Mouse (Mus musculus) inflammation-experienced regulatory T-cells, adult 6 months (primary cell): ENCODE measurements around the gene Lama5. TPM values are rescaled to one million over a fixed set of nuclear protein-coding genes. Genes with fewer than 3 reads are reported as not detected.
"Not testable (repeated sequence)": the region's sequence is repeated elsewhere in the genome, so short reads cannot be mapped to it uniquely, and the experiment has no call there.

Source experiments
- ATAC-seq: one replicate; pipeline ENCODE4 v1.8.0; 2017
- polyA plus RNA-seq, 3 experiments: library from polyadenylated mRNA; unstranded; fragments of 100-300 nt; shearing (Covaris generic); gene quantifications; one replicate each; pipeline ENCODE4 v1.2.1; 2017

Lama5 gene
- polyA plus RNA-seq = under 1 TPM in 2 of 3 experiments, not detected in 1; 0.33 to 0.40 TPM

DNA sequence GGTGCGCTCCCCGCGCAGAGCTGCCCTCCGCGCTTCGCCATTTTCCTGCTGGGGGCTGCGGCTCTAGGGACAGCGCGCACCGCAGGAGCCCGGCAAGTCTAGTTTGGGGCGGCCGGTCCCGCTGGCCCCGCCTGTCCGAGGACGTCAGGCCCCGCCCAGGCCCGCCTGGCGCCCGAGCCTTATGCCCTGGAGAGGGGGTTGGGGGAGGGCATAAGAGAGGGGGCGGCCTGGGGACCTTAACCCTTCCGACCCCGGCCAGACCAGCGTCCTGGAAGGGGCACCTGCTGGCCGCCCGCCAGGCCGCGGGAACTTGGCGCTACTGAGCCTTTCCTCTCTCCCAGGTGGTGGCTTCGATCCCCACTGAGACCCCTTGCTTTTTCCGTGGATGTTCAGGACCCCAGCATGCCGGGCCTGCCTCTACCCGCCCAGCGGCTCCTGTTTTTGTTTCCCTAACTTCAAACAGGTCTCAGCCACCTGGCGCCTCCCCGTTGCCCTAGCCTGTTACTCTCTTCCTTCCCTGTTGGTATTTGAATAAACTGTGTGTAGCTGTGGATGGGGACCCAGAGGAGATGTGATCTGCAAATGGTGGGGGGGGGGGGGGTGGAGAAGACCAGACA, at the start of gene Lama5:
Gene Lama5, minus strand, starts transcription at position 98 of the 617 bp plus-strand sequence.
- ATAC-seq = peak; percentile 43

DNA sequence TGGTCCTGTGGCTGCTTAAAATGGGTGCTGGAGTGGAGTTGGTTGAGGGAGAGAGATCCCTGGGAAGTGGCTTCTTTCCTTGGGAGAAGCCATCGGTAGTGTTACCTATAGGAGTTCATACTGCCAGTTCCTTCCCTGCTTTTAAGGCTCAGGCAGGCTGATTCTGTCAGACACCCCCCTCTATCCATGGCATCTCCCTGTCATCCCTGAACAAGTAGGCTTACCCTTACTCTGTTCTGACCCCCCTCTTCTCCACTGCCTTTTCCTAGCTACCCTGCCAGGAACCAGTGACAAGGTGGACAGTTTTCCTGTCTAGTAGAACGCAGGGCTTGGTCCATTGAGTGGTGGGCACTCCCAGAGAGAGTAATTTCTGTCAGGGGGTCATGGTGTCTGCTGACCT, 48.9 kb upstream of the Lama5 start:
- ATAC-seq = no peak

DNA sequence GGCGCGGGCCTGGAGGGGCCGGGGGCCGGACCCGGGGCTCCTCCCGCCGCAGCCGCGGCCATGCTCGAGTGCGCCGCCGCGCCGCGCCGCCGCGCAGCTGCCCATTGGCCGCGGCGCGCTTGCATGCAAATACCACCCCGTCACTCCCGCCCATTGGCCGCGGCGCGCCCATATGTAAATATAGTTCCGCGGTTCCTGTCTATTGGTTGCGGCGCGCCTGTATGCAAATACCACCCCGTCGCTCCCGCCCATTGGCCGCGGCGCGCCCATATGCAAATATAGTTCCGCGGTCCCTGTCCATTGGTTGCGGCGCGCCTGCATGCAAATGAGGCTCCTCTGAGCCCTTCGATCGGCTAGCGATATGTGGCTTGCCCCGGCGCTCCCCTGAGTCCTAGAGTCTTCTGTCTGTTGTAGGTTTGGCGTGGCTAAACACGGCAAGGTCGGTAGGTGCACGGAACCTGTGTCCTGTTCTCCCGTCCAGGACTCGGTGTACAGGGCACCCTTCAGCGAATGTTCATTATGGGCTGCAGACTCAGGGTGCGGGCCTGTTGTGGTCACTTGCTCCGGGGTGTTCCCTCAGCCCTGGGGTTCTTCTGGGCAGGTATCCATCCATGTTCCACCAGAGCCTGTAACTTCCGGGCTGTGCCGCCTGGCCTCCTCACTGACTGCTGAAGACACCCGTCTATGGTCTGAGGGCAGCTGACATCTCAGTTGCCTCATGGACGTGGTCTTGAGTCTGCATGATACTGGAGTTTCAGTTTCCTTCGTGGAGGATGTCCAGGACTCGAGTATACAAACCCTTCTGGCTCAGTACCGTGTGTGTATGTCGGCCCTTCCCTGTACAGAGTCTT, 48.0 kb upstream of the Lama5 start, which contains the start of gene Cables2:
Gene Cables2, minus strand, starts transcription at position 103 of the 851 bp plus-strand sequence.
- peak; percentile 90 for ATAC-seq

DNA sequence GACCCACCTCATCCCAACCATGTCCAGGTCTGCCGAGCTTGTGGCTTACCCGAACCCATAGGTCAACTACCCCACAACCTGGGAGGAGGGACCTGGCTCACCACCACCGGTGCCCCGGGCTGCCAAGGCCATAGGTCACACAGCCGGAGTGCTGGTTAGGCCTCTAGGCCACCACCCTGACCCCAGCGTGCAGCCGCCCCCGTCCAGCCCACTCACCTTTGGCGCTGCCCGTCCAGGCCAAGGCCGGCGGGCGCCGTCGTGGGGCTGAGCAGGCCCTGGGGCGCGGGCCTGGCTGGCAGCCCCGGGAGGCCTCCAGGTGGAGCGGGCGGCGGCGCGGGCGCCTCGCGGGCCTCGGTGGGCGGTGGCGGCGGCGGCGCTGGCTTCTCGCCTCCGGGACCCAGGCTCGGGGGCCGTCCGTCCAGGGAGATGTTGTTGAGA, 47.2 kb upstream of the Lama5 start:
- ATAC-seq = peak; percentile 2

DNA sequence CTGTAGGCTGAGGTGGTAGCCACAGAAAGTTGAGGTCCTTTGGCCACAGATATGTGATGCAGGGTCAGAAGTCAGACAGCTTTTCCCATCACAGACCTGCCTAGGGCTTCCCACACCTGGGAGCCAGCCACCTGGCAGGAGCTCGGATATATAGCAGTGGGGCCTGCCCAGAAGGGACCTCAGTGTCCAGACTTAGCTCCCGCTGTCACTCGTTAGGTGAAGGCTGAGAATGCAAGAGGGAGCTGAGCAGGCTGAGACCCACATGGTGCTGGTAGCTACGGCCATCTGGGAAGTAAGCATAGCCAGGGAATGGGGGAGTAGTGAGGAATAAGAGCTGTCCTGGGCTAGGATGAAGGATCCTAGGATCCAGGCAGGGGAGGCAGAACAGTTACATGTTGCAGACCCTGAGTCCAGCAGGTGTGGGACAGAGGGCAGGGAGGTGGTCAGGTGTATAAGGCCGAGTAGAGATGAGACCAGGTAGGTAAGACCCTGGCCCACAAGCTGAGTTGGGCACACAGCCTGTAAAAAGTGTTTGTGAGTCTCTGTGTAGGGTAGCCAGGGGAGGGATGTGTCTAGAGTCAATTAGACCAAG, 46.2 kb upstream of the Lama5 start:
- ATAC-seq = no peak

DNA sequence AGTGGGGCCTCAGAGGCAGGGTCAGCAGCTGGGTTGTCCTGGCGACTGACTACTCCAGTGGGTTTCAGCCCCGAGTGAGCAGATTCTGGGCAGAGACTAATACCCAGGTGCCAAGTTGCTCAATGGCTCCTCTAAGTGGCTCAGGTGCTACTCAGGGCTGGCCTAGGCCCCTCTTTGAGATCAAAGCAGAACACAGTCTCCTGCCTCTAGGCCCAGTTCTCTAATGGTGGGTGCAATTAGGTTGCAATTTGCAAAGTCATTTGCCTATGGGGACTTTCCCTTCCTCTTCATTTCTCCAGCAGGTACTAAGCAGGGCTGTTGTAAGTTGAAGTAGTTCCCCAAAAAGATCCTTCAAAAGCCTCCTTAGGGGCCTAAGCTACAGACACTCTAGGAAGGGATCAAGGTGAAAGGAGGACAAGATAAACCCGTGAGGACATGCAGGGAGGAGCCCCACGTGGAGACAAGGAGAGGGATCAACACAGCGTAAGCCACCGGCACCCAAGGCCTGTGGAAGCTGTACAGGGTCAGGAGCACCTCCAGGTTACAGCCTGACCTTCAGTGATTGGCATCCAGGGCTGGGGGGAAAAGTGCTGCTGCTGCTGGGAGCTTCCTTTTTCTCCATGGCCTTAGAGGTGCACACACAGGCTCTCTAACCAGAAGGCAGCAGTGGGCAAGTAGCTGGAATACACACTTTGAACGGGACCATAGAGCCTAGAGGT, 45.0 kb upstream of the Lama5 start:
- ATAC-seq = no peak

DNA sequence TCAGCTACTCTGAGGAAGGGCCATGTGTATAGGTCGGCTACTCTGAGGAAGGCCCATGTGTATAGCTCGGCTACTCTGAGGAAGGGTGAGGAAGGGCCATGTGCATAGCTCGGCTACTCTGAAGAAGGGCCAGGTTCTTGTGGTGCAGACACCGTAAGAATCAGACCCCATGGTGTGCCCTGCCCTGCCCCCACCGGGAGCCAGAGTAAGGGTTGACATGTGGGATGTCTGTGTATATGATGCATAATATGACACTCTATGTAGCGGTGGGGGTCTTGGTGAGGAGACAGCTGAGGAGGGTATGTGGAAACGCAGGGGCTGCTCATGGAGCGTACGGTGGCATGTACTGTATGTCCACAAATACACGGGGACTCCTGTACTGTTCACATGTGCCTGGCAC, 43.7 kb upstream of the Lama5 start:
- no peak for ATAC-seq

DNA sequence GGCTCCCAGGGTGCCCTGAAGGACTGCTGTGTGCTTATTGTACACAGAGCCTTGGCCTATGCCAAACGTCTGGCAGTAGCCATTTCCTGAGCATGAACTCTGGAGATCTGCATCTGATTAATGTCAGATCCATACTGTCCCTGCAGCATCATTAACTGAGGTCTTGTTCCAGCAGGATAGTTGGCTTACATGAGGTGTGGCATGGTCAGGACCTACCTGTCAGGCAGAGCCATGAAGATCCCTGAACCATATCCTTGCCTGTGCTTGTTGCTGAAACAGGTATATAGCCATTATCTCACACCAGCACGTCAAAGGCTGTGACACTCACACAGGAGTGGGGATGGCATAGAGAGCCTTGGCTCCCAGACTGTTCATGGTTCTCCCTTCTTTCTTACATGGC, 42.3 kb upstream of the Lama5 start:
- no peak for ATAC-seq

DNA sequence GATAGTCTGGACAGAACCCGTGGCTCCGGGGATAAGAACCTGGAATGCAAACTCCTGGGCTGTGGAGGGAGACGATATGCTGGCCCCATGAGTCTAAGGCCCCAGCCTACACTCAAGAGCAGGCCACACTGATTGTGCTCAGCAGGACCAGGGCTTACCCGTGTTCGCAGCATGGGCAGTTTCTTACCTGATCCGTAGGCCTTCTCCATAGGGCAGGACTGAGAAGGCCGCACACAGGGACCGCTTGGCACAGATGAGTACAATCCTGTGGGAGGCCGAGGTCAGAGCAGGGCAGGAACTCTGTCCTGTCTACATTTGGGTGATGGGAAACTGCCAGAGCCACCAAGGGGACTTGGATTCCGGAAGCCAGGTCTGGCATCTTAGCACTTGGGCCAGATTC, 37.2 kb upstream of the Lama5 start:
- ATAC-seq = no peak

DNA sequence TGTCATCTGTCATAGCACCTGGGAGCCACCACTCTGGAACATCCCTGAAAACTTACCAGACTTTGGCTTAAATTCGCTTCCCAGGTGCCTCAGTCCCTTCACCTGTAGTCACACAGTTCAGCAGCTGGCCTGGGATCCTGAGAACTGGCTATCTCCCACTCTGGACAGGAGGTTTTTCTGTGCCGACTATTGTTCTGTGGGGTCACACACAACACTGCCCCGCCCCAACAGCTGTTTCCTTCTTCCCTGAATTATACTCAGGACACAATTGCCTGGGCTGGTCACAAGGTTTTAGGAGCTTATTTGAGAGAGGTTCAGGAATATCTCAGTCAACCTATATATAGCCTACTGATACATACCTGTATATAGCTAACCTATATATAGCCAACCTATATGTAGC, 36.8 kb upstream of the Lama5 start:
- no peak for ATAC-seq

DNA sequence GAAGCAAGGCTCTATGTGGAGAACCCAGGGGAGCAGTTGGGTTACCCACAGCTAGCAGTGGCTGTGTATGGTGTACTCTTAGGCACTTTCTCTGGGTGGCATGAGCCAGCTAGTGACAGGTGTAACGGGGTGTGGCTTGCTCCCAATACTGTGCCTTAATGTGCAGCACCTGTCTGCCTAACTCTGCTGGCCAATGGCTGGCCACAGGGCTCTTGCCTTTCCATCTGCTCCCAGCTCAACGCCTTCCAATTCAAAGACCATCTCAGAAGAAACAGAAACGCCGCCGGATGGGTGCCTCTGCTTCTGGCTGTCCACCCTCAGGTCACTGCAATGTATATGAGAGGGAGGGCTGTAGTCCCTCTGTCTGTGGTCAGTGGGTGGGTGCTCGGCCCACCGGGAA, 36.2 kb upstream of the Lama5 start:
- no peak for ATAC-seq

DNA sequence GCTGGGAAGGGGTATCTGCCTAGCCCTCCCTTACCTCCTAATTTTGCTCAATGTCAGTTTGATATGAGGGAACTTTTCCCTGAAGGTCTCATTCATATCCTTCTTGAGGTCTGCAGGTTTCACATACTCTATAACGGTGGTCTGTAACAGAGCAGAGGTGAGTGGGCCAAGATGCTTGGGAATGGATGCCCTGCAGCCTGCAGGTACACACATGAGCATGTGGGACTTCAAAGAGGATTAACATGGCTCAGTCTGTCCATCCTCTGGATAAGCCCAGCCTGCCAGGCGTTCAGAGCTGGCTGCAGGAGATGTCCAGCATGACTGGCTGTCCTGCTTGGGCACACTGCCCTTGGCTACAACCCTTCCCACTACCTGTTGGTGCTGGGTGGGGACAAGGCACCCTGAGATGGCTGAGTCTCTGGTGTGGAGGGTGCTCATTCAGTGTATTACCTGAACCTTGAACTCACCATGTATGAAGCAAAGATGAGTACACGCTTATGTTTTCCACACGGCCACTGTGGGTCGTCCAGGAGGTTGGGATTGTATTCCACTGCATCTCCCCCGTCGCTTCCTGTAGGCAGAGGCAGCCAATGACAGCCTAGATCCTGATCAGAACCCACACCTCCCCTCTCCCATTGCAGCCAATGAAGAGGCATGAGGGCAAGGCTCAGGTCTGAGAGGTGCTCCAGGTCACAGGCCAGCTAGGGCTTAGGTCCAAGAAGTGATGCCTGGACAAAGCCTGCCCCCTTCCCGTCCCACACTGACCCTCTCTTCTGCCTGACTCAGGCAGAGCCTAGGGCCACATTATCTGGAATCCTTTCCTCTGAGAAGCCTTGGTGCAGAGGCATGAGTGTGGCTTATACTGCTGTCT, 35.2 kb upstream of the Lama5 start:
- ATAC-seq = no peak

DNA sequence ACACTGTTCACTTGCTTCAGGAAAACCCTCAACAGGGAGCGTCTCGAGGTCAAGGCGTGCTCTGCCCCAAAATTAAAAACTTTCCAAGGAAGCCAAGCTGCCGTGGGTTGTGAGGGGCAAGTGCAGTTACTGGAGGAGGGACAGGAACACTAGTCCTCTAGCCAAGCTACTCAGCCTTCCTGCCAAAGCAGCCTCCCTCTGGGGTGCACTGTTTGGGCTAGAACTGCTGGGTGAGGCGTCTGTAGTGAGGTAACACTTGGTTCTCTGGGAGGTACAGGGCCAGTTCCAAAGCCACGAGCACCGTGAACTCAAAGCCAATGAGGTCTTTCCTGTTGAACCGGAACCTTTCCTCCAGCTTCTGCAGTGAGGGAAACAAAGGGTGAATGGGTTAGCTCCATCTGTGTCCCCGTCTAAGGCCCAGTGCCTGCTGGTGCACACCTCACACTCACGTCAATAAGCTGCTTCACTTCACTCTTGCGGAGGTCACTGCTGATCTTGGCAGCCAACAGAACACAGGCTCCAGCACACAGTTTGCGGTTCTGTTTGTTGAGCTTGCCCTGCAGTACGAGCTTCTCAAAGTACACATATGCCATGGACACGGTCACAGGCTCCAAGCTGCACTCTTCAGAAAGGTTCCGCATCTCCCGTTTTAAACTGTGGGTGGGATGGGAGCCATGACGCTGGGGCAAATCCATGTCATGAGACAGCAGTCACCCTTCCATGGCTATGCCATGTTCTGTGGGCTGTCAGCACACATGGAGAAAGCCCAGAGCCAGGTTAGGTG, 34.4 kb upstream of the Lama5 start:
- ATAC-seq = not testable (repeated sequence)

DNA sequence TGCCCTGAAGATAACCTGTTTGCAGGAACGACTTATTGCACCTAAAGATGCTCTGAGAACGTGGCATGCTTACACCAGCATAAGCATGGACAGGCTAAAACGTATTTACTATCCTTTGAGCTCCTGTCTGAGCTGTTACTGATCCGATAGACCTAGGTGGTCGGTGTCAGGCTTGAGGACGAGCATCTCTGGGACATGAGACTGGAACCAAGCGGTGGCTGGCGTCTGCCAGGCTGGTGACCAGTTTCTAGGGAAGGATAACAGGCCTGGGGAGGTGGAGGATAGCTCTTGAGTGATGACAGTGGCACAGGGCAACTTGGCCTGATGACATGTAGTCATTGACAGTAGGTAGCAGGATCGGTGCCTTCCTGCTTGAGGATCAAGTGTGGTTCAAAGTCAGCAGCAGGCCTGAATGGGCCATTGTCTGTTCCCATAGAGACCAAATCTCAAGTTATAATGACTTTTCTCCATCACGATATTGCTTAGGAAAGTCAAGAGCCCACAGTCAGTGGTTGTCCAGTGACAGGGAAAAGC, 33.4 kb upstream of the Lama5 start:
- not testable (repeated sequence) for ATAC-seq

DNA sequence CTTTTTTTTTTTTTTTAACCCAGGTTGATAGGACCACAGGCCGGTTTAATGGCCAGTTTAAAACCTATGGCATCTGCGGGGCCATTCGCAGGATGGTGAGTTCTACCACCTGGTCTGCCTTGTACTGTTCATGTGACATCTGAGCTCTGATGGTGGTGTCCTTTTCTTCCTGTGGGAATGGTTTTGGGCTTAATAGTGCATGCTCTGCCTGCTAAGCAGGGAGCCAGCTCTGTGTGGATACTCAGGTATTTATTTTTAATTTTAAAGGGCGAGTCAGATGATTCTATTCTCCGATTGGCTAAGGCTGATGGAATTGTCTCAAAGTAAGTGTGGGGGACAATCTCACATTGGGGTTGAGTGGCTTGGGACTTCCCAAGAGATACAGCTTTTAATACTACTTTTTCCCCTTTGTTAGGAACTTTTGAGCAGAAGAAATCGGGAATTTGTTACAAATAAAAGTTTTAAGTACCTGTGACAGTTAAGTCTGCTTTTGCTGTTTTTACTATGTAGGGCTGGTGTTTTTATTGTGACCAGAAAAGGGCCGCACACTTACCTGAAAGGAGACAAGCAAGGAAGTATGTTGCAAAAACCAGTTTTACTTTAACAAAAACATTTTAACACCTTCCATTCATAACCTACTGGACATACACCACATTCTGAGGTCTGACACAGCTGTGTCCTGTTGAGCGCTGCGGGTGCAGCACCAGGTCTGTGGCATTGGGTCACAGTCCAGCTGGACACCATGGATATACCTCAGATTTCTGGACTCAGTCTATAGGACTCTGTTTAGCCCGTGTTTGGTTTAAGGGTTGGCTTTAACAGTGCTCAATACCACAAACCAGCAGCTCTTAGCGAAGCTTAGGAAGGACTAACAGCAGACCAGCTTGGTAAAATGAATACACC, 32.6 kb upstream of the Lama5 start:
- no peak for ATAC-seq

DNA sequence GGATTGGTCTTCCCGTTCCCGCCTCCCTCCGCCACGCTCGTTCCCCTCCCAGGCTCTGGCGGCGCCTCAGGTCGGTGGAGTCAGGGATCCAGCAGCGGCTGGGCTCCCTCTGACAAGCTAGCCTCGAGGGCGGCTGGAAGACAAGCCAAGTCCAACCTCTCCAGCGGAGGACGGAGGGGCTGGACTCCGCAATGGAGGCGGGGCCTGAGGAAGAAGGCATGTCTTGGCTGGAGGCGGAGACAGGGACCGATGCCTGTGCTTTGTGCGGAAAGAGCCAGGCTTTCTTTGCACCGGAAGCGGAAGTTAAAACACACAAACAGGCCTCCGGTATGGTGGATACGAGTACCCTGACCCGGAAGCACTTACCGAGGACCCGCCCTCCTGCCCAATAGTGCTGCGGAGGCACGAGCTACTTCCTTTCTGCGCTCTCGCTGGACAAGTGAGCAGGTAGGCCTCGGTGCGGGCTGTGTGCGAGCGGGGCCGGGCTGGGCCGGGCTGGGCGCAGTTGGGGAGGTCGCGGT, 31.4 kb upstream of the Lama5 start, which contains the start of gene Rps21:
Gene Rps21, plus strand, starts transcription at position 377 of the 521 bp plus-strand sequence.
- peak; percentile 95 for ATAC-seq

DNA sequence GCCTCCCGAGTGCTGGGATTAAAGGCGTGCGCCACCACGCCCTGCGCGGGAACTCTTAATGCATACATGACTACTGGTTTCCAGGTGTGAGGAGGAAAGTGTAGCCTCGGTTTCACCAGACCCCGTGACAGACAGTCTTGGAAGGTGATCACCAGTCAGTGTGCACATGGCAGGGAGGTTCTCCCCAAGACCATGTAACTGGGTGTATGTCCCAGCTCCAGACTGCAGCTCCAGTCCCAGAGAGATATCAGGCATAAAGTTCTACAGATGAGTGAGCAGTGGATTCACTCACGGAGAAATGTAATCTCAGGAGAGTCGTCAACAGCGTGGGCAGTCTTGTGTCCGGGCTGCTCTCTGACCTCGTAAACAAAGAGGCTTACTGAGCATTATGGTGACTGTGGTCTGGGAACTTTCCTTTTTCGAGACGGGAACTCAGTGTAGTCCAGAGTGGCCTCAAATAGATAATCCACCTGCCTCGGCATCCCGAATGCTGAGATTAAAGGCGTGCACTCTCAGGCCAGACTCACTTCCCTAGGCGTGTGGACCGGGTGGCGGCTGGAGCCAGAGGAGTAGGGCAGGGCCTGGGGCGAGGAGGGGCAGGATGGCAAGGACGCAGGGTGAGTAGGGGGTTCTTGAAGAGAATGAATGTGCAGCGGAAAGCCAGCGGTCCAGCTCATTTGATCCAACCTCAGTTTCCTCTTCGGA, 30.8 kb upstream of the Lama5 start:
- peak; percentile 36 for ATAC-seq

DNA sequence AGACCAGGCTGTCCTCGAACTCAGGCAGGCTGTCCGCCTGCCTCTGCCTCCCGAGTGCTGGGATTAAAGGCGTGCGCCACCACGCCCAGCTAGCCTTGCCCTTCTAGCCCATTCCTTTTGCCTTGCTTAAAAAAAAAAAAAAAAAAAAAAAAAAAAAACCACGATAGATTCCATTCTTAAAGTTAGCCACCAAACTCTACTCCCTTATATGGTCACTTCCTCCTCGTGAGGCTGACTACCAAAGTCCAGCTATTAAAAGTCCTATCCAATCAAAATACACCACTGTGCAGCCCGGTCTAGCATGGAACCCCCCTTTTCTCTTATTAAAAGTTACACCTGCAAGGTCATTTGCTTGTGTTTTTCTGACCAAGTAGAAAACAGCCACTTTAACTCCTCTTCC, 30.0 kb upstream of the Lama5 start:
- ATAC-seq = no peak
